Mouse (Mus musculus): Measurements from ENCODE around the gene Mmp23.
"Not testable (repeated sequence)": the region's sequence is repeated elsewhere in the genome, so short reads cannot be mapped to it uniquely, and the experiment has no call there.

DNA sequence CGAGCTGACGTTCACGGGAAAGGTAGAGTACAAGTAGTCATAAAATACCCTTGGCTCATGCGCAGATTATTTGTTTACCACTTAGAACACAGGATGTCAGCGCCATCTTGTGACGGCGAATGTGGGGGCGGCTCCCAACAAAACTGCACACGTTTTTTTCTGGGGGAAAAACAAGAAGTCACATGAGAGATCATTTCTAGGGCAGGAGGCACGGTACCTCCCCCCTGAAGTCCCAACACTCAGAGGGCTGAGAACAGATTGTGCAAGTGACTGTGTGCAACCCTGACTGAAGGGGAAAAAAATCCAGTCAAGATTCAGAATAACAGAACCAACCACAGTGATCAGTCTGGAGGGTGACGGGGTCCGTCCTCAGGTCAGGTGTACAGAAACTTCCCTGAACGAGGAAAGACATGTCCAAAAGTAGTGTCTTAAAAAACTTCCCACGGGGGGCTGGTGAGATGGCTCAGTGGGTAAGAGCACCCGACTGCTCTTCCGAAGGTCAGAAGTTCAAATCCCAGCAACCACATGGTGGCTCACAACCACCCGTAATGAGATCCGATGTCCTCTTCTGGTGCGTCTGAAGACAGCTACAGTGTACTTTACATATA is 30.6 kb upstream of the Mmp23 start:
- not testable (repeated sequence) for TF ChIP-seq ZC3H11A (IDR thresholded peaks at IDR 0.05; ENCODE audit: borderline replicate concordance, low read depth, low read length); MAFK (IDR thresholded peaks at IDR 0.05; ENCODE audit: insufficient read depth, low read depth, low read length); ZNF384 (IDR thresholded peaks at IDR 0.05; ENCODE audit: low read depth, low read length); HCFC1 (IDR thresholded peaks at IDR 0.05; ENCODE audit: borderline replicate concordance, insufficient read depth, low read length)
